Mouse (Mus musculus) ES-Bruce4 (cell line): ENCODE measurements around the gene Pkp4.

Experiments used
- CTCF ChIP-seq: IDR thresholded peaks from one replicate; pipeline ENCODE4 v1.8.1; 2011; ENCODE audit warnings: low read depth, low read length
- EP300 ChIP-seq: IDR thresholded peaks from 2 replicates; pipeline ENCODE4 v1.6.1; 2011; ENCODE audit warnings: low read depth, low read length; ENCODE audit not compliant: insufficient read depth
- POLR2A ChIP-seq: IDR thresholded peaks from one replicate; pipeline ENCODE4 v1.8.1; 2011; ENCODE audit warnings: low read length; ENCODE audit not compliant: insufficient read depth

- TF ChIP-seq CTCF: no peak
- TF ChIP-seq POLR2A: no peak
- TF ChIP-seq EP300: no peak
These were observed 185.8 kb downstream of the Pkp4 start for GRCm38 (mm10) chr2:59346443-59346842.
